Mouse (Mus musculus) bone marrow macrophage, adult 2 months (primary cell): ENCODE data around the gene Llgl2.

ENCODE experiments used
- CTCF ChIP-seq: IDR thresholded peaks from 2 replicates; pipeline ENCODE4 v1.5.1; 2012; ENCODE audit warnings: low read depth, mild to moderate bottlenecking, low read length, moderate library complexity
- POLR2A ChIP-seq: IDR thresholded peaks from 2 replicates; pipeline ENCODE4 v1.6.1; 2012; ENCODE audit warnings: mild to moderate bottlenecking, low read depth, low read length, borderline replicate concordance

GRCm38 (mm10) chr11:115807306-115807705 lies 16.5 kb upstream of the Llgl2 start:
- TF ChIP-seq CTCF (no peak), POLR2A (no peak)
